Mouse (Mus musculus) thymus, adult 2 months (tissue): ENCODE data around the gene Gm21797. TPM values are rescaled to one million over a fixed set of nuclear protein-coding genes. Genes with fewer than 3 reads are reported as not detected.
"Not testable (repeated sequence)": the region's sequence is repeated elsewhere in the genome, so short reads cannot be mapped to it uniquely, and the experiment has no call there.

ENCODE experiments used
- DNase-seq: peaks from one replicate; pipeline ENCODE4 v3.0.0; 2021
- H3K27ac ChIP-seq: fragments of 200-500 bp; 2 replicates; pipeline ENCODE4 v1.5.1; 2012; ENCODE audit warnings: low read length, control low read depth; ENCODE audit not compliant: control insufficient read depth, insufficient read depth
- H3K27me3 ChIP-seq: fragments of 200-500 bp; 2 replicates; pipeline ENCODE4 v1.6.1; 2012; ENCODE audit warnings: mild to moderate bottlenecking, low read length, moderate library complexity, mixed read lengths; ENCODE audit not compliant: control insufficient read depth, insufficient read depth
- H3K36me3 ChIP-seq: fragments of 200-500 bp; 2 replicates; pipeline ENCODE4 v1.6.1; 2012; ENCODE audit warnings: mild to moderate bottlenecking, low read length, moderate library complexity; ENCODE audit not compliant: control insufficient read depth, insufficient read depth
- H3K4me1 ChIP-seq: fragments of 200-500 bp; replicated peaks from 2 replicates; pipeline ENCODE4 v1.6.1; 2012; ENCODE audit warnings: low read length; ENCODE audit not compliant: control insufficient read depth, insufficient read depth
- H3K4me3 ChIP-seq: fragments of 200-500 bp; 2 replicates; pipeline ENCODE4 v1.5.1; 2012; ENCODE audit warnings: mild to moderate bottlenecking, low read length, control low read depth, moderate library complexity; ENCODE audit not compliant: control insufficient read depth, insufficient read depth
- WGBS: fragments of 180-500 bp; shearing (Covaris S2); methylation state at CpG from one replicate; pipeline ENCODE4 v1.1.7; 2018; 5-methylcytosine and 5-hydroxymethylcytosine counted together
- polyA plus RNA-seq: library from polyadenylated mRNA; depleted of rRNA; stranded (reverse); fragments of >200 nt; gene quantifications from 2 replicates; pipeline ENCODE4 v1.2.3, GENCODE M21; 2012; rRNA removed

Gene Gm21797
- polyA plus RNA-seq = not detected in 2 replicates

GRCm38 (mm10) chrY:40775665-40776064 is at the start of gene Gm21797:
Gm21797 (minus strand) TSS chrY:40775765.
- WGBS = no CpG with 5 or more reads among the region's 3 CpGs
- not testable (repeated sequence) for H3K27me3 ChIP-seq, H3K36me3 ChIP-seq, DNase-seq, H3K4me1 ChIP-seq, H3K27ac ChIP-seq, H3K4me3 ChIP-seq

GRCm38 (mm10) chrY:40804614-40805013 is 29.0 kb upstream of the Gm21797 start, which contains the start of gene Gm20795:
Gm20795 (plus strand) TSS chrY:40804914.
- not testable (repeated sequence) for H3K27ac ChIP-seq, H3K4me1 ChIP-seq, H3K36me3 ChIP-seq, H3K4me3 ChIP-seq, DNase-seq, H3K27me3 ChIP-seq

Other genes starting within 250 kb of the Gm21797 start
- not detected in 2 replicates for gene Gm21852, start 123.8 kb downstream of the Gm21797 start, polyA plus RNA-seq
- not detected in 2 replicates for gene Gm20795, start 29.1 kb upstream of the Gm21797 start, polyA plus RNA-seq